Comparison of ENCODE assay signal across 31 mouse cellular contexts in the genomic region with DNA sequence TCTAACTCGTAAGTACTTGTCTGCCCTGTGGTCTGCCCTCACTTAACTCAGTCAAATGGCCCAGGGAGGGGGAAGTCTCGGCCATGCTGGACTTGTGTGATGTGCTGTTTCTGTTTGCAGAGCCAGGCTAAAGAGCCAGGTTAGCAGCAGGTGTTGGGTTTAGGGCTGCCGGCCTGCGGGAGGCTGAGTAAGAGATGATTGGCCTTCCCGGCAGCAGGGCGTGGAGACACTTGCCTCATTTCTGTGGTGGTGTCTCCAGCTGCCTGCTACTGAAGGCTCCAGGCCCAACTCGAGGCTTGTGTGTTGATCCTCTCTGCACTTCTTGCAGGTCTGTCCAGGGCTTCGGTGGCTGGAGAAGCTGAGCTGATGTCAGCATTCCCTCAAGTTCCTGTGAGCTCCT. TPM values are rescaled to one million over a fixed set of nuclear protein-coding genes. Genes with fewer than 3 reads are reported as not detected.
DNase-seq lines count a peak whose midpoint lies in the region; ATAC-seq and TF ChIP-seq lines count a peak whose summit lies in the region.
"Had no signal": no experiment of that assay in that cellular context is flagged by ENCODE, and none has a peak within 500 bp of the region (broad histone marks: within the 10 kb centered on the region; RNA-seq: fewer than 3 reads in every experiment).

No protein-coding gene starts in this region.

- no peaks in the 10 kb centered on the region for H3K9me3 ChIP-seq in heart, embryonic 10.5 days
- no peaks in the 10 kb centered on the region for H3K9me3 ChIP-seq in heart, embryonic 16.5 days (replicated peaks; ENCODE audit: control insufficient read depth, low read length)
- H3K9me3 ChIP-seq: forebrain, embryonic 12.5 days; hindbrain, embryonic 12.5 days; intestine, embryonic 15.5 days; midbrain, embryonic 13.5 days; neural tube, embryonic 15.5 days had no signal

- no peak overlapping the region for H3K4me2 ChIP-seq in heart, embryonic 16.5 days (ENCODE audit: low read depth, low read length)
- H3K4me2 ChIP-seq in myocyte (ENCODE audit: low read depth): no peak overlapping the region
- H3K4me2 ChIP-seq: forebrain, embryonic 12.5 days; hindbrain, embryonic 12.5 days; intestine, embryonic 15.5 days; midbrain, embryonic 13.5 days; neural tube, embryonic 15.5 days had no signal

- no peak for ATAC-seq in heart, embryonic 16.5 days (replicated peaks; ENCODE audit: extremely low read depth, insufficient read depth, low FRiP score)
- ATAC-seq: hindbrain, postnatal 0 days; intestine, embryonic 15.5 days; midbrain, embryonic 13.5 days had no signal

- 72% methylated on average over 8 of the region's 8 CpGs for WGBS in heart, embryonic 10.5 days
- 65% methylated on average over 8 of the region's 8 CpGs for WGBS in heart, embryonic 16.5 days

- peaks cover 59% of the 10 kb centered on the region for H3K4me1 ChIP-seq in heart, embryonic 10.5 days
- peaks cover 30% of the 10 kb centered on the region for H3K4me1 ChIP-seq in heart, embryonic 16.5 days (ENCODE audit: control insufficient read depth, insufficient read depth, low read length)
- H3K4me1 ChIP-seq: intestine, embryonic 15.5 days; neural tube, embryonic 15.5 days had no signal

- H3ac ChIP-seq in myocyte (ENCODE audit: control insufficient read depth, insufficient read length): no peak overlapping the region

- peak overlapping the region; percentile 56; the same call in 1 of the 2 replicates for H3K27ac ChIP-seq in heart, embryonic 10.5 days
- H3K27ac ChIP-seq in heart, embryonic 16.5 days (ENCODE audit: low read length): peak overlapping the region; percentile 54; the same call in 1 of the 2 replicates
- H3K27ac ChIP-seq: forebrain, embryonic 12.5 days; hindbrain, embryonic 12.5 days; hindbrain, postnatal 0 days; intestine, embryonic 15.5 days; layer of hippocampus, adult 2 months; liver, embryonic 14.5 days; macrophage; midbrain, embryonic 13.5 days; neural tube, embryonic 15.5 days had no signal

- H3K4me3 ChIP-seq in heart, embryonic 10.5 days: no peak overlapping the region
- no peak overlapping the region for H3K4me3 ChIP-seq in heart, embryonic 16.5 days (ENCODE audit: low read length)
- H3K4me3 ChIP-seq in myocyte: no peak overlapping the region
- H3K4me3 ChIP-seq: erythroblast, embryonic 14.5 days; forebrain, embryonic 12.5 days; hindbrain, embryonic 12.5 days; intestine, embryonic 15.5 days; layer of hippocampus, adult 2 months; midbrain, embryonic 13.5 days; neural tube, embryonic 15.5 days had no signal

- DNase-seq in heart, embryonic 10.5 days (ENCODE audit: low spot score): no peak
- DNase-seq in heart, postnatal 4 days: no peak
- DNase-seq in heart, adult 18-20 months: no peak
- peak; percentile 62 to 64 for DNase-seq in thymus, postnatal 10 days (ENCODE audit: low spot score in 2 of 2)
- DNase-seq in embryo, embryonic 11 days: no peak
- DNase-seq in layer of hippocampus, postnatal 14 days (ENCODE audit: low spot score in 2 of 2): no peak
- DNase-seq: adrenal gland, postnatal 25 days; cerebellum, adult 11-12 months; cerebellum, postnatal 10 days; gastrocnemius, postnatal 14 days; kidney, adult 2 months; kidney, postnatal 36 days; layer of hippocampus, postnatal 36 days; left cerebral cortex, postnatal 4 days; liver; lung, adult 2 months; lung, postnatal 10 days; retina, postnatal 1 day; right cerebral cortex, postnatal 14 days had no signal

- H3K9ac ChIP-seq in heart, embryonic 16.5 days (ENCODE audit: low read length): peak overlapping the region; percentile 22; the same call in 1 of the 2 replicates
- H3K9ac ChIP-seq: forebrain, embryonic 12.5 days; hindbrain, embryonic 12.5 days; intestine, embryonic 15.5 days; liver, embryonic 14.5 days; midbrain, embryonic 13.5 days; neural tube, embryonic 15.5 days had no signal

- H3K36me3 ChIP-seq in heart, embryonic 10.5 days: peaks cover 63% of the 10 kb centered on the region
- H3K36me3 ChIP-seq in heart, embryonic 16.5 days (ENCODE audit: control insufficient read depth, insufficient read depth): peaks cover 29% of the 10 kb centered on the region
- H3K36me3 ChIP-seq in myocyte (ENCODE audit: control insufficient read depth, insufficient read depth): peaks cover 11% of the 10 kb centered on the region

- H3K27me3 ChIP-seq in heart, embryonic 10.5 days (ENCODE audit: insufficient read depth, poor library complexity, severe bottlenecking): no peaks in the 10 kb centered on the region
- H3K27me3 ChIP-seq in heart, embryonic 16.5 days (ENCODE audit: control insufficient read depth, insufficient read depth, low read length): no peaks in the 10 kb centered on the region
- no peaks in the 10 kb centered on the region for H3K27me3 ChIP-seq in myocyte (ENCODE audit: control insufficient read depth, insufficient read depth, insufficient read length)
- H3K27me3 ChIP-seq: forebrain, embryonic 12.5 days; intestine, embryonic 15.5 days; neural tube, embryonic 15.5 days had no signal

- no peak for TF ChIP-seq POLR2A in myocyte (IDR thresholded peaks at IDR 0.05; ENCODE audit: insufficient read length, low read depth)

- no peaks in the 10 kb centered on the region for H3K79me2 ChIP-seq in myocyte (ENCODE audit: control insufficient read depth, insufficient read depth)

TF ChIP-seq in myocyte, 11 proteins besides CTCF, POLR2A, EP300 and RAD21:
- TF ChIP-seq MAX (IDR thresholded peaks at IDR 0.05; ENCODE audit: low read depth) (no peak), MYOD1 (IDR thresholded peaks at IDR 0.05; ENCODE audit: control insufficient read depth in 1 of 3, insufficient read length in 2 of 3, low read depth in 2 of 3) (peak in 1 of 3 experiments; percentile 58), TCF3 (IDR thresholded peaks at IDR 0.05; ENCODE audit: insufficient read length, low read depth) (peak; percentile 17), POLR2AphosphoS2 (IDR thresholded peaks at IDR 0.05; ENCODE audit: insufficient read length, low read depth) (peak; percentile 21), SRF (IDR thresholded peaks at IDR 0.05; ENCODE audit: control insufficient read depth, insufficient read length, low read depth) (no peak), MYOG (IDR thresholded peaks at IDR 0.05; ENCODE audit: control insufficient read depth in 1 of 3, insufficient read depth in 1 of 3, insufficient read length in 2 of 3, low read depth in 2 of 3) (peak in 1 of 3 experiments; percentile 84)

RNA-seq across cellular contexts. Expression of gene Fam78a, which starts 32.9 kb away (rescaled TPM):
- 37.7 and 60.1 TPM in 2 replicates for polyA plus RNA-seq in heart, embryonic 10.5 days (2016; fragmentation: Nextera tagmentation; extraction: Ambion mirVana)
- 10 to 100 TPM; 40.9 to 42.5 TPM for total RNA-seq in heart, postnatal 4 days (2021)
- 27.6 and 30.1 TPM in 2 replicates for polyA plus RNA-seq in heart, embryonic 16.5 days (2015; fragmentation: Nextera tagmentation; extraction: Ambion mirVana)
- 10 to 100 TPM; 15.0 to 23.0 TPM for total RNA-seq in heart, adult 18-20 months (2021)
- 4.7 TPM for polyA plus RNA-seq in myocyte (2012; fragmentation: generic; extraction: Trizol)
- 1 to 10 TPM; 2.4 to 2.7 TPM for total RNA-seq in layer of hippocampus, postnatal 14 days (2021)

RNA-seq across cellular contexts. Expression of gene Plpp7, which starts 43.5 kb away (rescaled TPM):
- polyA plus RNA-seq in heart, embryonic 10.5 days (2016; fragmentation: Nextera tagmentation; extraction: Ambion mirVana): 10.9 and 12.9 TPM in 2 replicates
- total RNA-seq in heart, postnatal 4 days (2021): 10 to 100 TPM; 15.7 to 20.5 TPM
- 19.7 and 21.4 TPM in 2 replicates for polyA plus RNA-seq in heart, embryonic 16.5 days (2015; fragmentation: Nextera tagmentation; extraction: Ambion mirVana)
- total RNA-seq in heart, adult 18-20 months (2021): 10 to 100 TPM; 27.3 to 38.3 TPM
- 60.6 TPM for polyA plus RNA-seq in myocyte (2012; fragmentation: generic; extraction: Trizol)
- 10 to 100 TPM; 20.2 to 21.5 TPM for total RNA-seq in layer of hippocampus, postnatal 14 days (2021)

Comparison
In these comparisons a context has a peak if more than half of its experiments do, and no peak if none do; other contexts are left out.
1. DNase-seq: peak in thymus, postnatal 10 days (2 of 2); none in heart, embryonic 10.5 days (single experiment), heart, postnatal 4 days (single experiment), heart, adult 18-20 months (0 of 2), embryo, embryonic 11 days (single experiment) and layer of hippocampus, postnatal 14 days (0 of 2).
2. RNA of gene Fam78a, which starts 32.9 kb away (total RNA-seq): 40.9 to 42.5 TPM in heart, postnatal 4 days and 15.0 to 23.0 TPM in heart, adult 18-20 months; 2.4 to 2.7 TPM in layer of hippocampus, postnatal 14 days; every median in the first group is over 4 times any median in the second.